Mouse (Mus musculus) gastrocnemius, postnatal 10 days (tissue): ENCODE results near the gene S100pbp. TPM values are rescaled to one million over a fixed set of nuclear protein-coding genes. Genes with fewer than 3 reads are reported as not detected.
A peak's percentile ranks its signal among the peaks of the same experiment; 100 is the strongest.

Experiments used
- DNase-seq: peaks from one replicate; pipeline ENCODE4 v3.0.0; 2021; ENCODE audit warnings: mixed read lengths
- long read RNA-seq, 2 experiments: library from polyadenylated mRNA; stranded (forward); transcript quantifications; one replicate each; pipeline ENCODE4 v2.0.0; 2021
- total RNA-seq, 2 experiments: library from RNA; stranded (reverse); gene quantifications; 2 replicates each; pipeline ENCODE4 v1.2.3; 2021

S100pbp gene
- 10 to 100 TPM in 1 of 2 experiments, 1 to 10 TPM in 1; 8.3 to 13.3 TPM for total RNA-seq
- long read RNA-seq, experiment 1, partial matches to known transcripts = 0 of 6 reads
- long read RNA-seq, experiment 1, other reads (novel, unspliced or antisense) = 5 of 6 reads
- long read RNA-seq, experiment 2, partial matches to known transcripts = 0 of 1 reads
- long read RNA-seq, experiment 2, other reads (novel, unspliced or antisense) = 1 of 1 reads

DNA sequence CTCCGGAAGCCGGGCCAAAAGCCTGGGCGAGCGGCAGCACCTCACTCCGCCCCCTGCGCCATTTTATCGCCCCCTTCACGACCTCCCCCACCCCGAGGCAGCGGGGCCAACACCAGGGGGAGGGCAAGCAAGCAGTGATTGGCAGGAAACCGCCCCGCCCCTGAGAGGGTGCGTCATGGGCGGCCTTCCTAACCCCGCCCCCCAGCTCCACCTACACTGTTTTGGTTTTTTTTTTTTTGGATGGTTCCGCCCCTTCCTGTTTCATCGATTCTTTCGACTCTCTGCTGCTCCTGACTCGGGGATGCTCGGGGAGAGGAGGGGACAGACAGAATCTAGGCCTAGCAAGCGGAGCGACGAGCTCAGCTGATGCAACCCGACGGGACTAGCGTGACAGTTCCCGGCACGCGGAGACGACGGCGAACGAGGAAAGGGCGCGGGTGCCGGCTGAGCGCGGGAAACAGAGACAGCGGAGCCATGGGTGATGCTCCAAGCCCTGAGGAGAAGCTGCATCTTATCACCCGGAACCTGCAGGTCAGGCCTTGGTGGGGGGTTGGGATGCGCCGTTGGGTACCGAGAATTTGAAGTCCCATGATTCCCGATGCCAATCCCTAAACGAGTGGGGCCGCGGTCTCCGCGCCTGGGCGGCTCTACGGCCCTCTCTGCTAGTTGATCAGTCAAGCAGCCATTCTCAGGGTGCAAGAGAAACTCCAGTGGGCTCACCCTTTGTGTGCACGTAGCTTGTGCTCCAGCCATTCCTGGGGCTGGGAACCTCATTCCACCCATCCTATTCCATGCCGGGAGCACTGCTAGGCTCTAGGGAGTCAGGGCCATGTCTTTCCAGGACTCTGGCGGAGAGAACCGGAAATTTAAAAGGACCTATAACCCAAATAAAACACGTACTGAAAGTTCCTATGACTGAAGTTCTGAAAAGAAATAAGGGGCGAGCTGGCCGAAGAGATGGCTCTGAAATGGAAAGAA is at the start of gene S100pbp, which contains the start of gene Yars:
Gene S100pbp, minus strand, starts transcription at position 186 of the 978 bp plus-strand sequence.
Gene Yars, plus strand, starts transcription at position 219 of the 978 bp plus-strand sequence.
- DNase-seq = peak; percentile 96

DNA sequence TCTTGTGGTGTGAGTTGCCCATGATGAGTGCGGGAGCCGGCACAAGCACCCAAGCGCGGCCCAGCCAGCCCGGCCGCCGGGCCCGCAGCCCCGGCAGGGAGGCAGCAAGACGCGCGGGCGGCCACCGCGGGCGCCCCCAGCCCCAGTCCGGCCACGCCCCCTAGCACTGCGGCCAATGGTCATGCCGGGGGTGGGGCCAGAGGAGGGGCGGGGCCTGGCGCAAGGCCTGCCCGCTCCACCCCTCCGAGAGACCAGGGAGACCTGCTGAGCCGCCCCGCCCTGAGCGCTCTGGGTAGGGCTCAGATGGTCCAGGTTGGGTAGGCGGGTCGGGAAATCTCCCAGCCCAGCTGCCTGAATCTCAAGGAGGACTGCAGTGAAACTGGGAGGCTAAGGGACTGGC is 49.5 kb upstream of the S100pbp start:
- peak; percentile 66 for DNase-seq

GRCm38 (mm10) chr4:129238579-129239016 is 49.1 kb upstream of the S100pbp start:
- no peak for DNase-seq

DNA sequence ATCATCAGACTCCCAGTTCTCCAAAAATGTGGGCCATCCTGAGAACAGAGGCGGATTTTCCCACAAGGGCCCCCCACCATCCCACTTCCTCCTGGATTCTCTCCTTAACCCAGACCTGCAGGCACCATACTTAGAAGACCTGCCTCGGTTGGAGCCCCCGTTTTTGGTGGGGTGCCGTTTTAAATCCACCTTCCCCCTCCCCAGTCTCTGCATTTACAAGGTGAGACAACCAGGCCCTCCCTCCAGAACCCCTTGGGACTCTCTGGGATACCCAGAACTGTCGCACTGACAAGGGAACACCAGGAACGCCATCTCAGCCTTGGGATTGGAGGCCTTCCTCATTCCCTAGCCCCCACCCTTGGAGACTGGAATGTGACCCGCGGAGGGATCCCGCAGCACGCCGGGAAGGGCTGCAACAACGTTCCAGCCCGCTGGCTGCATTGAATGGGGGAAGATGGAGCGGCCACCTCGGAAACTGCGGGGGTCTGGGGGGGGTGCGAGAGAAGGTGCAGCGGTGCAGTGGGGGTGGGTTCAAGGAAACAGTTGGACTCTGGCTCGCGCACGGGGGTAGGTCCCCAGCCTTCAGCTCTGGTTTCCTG is 48.4 kb upstream of the S100pbp start:
- no peak for DNase-seq

GRCm38 (mm10) chr4:129236236-129236813 is 46.8 kb upstream of the S100pbp start:
- no peak for DNase-seq

DNA sequence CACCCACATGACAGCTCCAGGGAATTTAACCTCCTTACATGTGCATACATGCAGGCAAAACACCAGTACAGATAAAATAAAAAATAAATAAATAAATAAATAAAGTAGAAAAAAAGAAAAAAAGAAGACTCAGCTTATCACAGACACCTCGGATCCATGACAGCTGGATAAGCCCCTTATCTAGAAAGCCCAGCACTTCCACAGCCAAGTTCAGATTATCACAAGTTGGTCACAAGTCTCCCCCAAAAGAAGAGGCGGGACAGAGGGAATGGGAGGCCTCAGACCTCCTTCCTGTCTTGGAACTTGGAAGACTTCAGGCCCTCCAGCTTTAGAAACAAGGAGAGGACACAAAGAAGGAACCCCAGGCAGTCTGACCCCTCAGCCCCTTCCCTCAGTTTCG is 45.6 kb upstream of the S100pbp start:
- DNase-seq = no peak

GRCm38 (mm10) chr4:129234488-129234887 is 45.0 kb upstream of the S100pbp start:
- no peak for DNase-seq

GRCm38 (mm10) chr4:129232561-129233360 is 43.2 kb upstream of the S100pbp start:
- no peak for DNase-seq

- no peak for DNase-seq
Measured at GRCm38 (mm10) chr4:129231594-129232450, 42.3 kb upstream of the S100pbp start.

DNA sequence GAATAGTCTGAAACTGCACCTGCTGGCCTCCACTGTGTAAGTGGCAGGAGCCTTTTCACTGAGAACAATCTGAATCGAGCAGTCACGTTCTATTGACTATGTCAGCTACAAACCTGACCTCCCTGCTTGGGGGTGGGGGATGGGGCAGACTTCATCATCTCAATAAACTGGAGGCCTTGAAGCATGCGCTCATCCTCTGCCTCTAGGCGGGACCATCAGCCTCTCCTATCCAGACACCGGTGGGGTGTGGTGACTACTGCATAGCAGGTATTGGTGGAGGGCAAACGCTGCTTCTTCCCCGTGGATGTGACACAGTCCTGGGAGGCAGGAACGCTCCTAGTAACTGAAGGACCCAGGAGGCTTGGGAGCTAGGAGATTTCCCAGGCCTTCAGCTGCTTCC is 41.4 kb upstream of the S100pbp start:
- no peak for DNase-seq

GRCm38 (mm10) chr4:129227985-129228381 is 38.5 kb upstream of the S100pbp start:
- DNase-seq = no peak

GRCm38 (mm10) chr4:129227170-129227984 is 37.9 kb upstream of the S100pbp start:
- DNase-seq = no peak

DNA sequence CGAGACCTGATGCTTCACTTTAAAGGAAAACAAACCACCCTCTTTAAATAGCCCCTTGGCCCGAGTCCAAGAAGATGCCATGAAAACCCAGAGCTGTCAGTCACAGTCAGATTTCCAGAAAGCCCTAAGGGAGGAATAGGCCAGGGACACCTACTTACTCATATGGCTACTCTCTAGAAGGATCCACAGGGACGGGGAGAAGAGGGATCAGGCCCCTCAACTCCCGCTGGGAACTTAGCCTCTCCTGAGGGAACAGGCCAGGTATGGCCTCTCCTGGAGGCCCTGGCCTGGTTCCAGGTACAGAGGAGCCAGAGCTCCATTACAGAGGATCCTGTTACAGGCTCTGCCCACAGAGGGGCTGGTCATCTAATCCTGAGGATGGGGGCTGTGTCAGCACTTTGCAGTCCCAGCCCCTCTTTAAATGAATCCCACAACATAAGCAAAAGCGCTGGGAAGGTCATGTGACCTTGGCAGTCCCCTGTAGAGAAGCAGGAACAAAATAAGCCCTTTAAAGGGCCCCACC is 37.0 kb upstream of the S100pbp start:
- DNase-seq = no peak

DNA sequence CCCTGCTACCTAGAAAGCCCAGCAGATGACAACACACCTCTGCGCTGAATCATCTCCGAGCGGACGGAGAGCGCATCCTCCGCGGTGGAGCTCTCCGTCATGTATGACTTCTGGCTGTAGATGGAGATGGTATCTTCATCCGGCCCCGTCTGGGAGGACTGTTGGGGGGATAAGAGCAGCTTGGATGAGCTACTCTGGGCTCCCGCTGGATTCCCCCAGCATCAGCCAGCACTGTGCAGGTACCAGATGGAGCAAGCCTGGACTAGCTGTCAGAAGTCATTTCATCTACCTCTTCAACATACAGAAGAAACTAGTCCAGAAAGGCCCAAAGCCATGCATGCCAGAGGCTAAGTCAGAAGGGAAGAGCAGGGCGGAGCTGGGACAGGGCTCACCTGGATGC is 35.8 kb upstream of the S100pbp start:
- no peak for DNase-seq

GRCm38 (mm10) chr4:129223421-129224281 is 34.1 kb upstream of the S100pbp start:
- peak; percentile 39 for DNase-seq

DNA sequence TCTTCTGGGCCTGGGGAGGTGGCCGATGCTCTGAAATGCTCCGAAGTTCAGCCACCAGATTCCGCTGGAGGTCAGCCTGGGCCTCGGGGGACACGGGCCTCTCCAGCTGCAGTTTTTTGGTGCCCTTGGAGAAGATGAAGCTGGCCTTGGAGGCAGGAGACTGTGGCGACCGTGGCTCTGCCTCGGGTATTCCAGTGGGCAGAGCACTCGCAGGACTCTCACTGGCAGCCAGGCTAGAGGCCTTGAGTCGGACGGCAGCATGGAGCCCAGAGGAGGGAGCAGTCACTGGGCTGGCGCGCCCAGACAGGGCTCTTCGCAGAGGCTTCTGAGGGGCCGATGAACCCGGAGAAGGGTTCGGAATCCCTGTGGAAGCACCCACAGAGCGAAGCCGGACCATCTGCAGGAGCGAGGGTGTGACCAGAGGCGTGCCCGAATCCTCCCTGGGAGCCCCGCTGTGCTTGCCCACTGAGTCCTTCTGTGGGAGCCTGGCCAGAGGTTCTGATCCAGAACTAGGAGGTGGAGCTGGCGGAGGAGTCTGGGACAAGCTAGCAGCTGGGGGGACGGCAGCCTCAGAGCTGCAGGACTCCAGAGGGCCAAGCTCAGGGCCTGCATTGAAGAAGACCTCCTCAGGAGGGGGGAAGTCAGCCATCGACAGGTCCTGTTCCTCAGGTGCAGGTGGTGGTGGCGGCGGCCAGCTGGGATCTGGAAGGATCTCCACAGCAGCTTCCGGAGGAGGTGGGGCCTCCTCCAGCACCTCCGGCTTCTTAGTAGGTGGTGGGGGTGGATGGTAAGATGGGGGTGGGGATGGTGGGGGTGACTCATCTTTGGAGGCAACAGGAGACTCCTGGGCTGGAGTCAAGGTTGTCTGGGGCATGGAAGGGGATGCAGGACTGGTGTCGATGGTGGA is 32.7 kb upstream of the S100pbp start:
- peak; percentile 30 for DNase-seq
